Mouse (Mus musculus) heart, embryonic 16.5 days (tissue): ENCODE measurements at regions not wholly inside any gene's neighbourhood (a gene's known extent, or its start where the extent isn't known, plus 50 kb on each side); places are given as distances from the start of the nearest gene placed in this dataset.
"Not testable (repeated sequence)": the region's sequence is repeated elsewhere in the genome, so short reads cannot be mapped to it uniquely, and the experiment has no call there.

Source experiments
- ATAC-seq: fragments of 200-750 bp; cut with Nextera tagmentation; replicated peaks from 2 replicates; pipeline ENCODE4 v1.8.0; 2017; ENCODE audit warnings: moderate number of reproducible peaks; ENCODE audit not compliant: insufficient read depth, low FRiP score; ENCODE audit errors: extremely low read depth
- H3K27ac ChIP-seq: fragments of 300-500 bp; sonication (generic); 2 replicates; pipeline ENCODE4 v1.5.1; 2014; ENCODE audit warnings: mild to moderate bottlenecking, low read length, control low read depth, moderate library complexity
- H3K27me3 ChIP-seq: fragments of 300-500 bp; sonication (generic); 2 replicates; pipeline ENCODE4 v1.6.1; 2014; ENCODE audit warnings: low read length, mixed read lengths; ENCODE audit not compliant: control insufficient read depth, insufficient read depth
- H3K36me3 ChIP-seq: fragments of 300-500 bp; sonication (generic); 2 replicates; pipeline ENCODE4 v1.6.1; 2014; ENCODE audit not compliant: control insufficient read depth, insufficient read depth
- H3K4me1 ChIP-seq: fragments of 300-500 bp; sonication (generic); 2 replicates; pipeline ENCODE4 v1.6.1; 2014; ENCODE audit warnings: low read length, mixed read lengths; ENCODE audit not compliant: control insufficient read depth, insufficient read depth
- H3K4me2 ChIP-seq: fragments of 300-500 bp; sonication (generic); 2 replicates; pipeline ENCODE4 v1.6.1; 2014; ENCODE audit warnings: low read depth, mild to moderate bottlenecking, control low read depth, low read length
- H3K4me3 ChIP-seq: fragments of 300-500 bp; sonication (generic); 2 replicates; pipeline ENCODE4 v1.5.1; 2014; ENCODE audit warnings: mild to moderate bottlenecking, control low read depth, low read length
- H3K9ac ChIP-seq: fragments of 300-500 bp; sonication (generic); 2 replicates; pipeline ENCODE4 v1.6.1; 2014; ENCODE audit warnings: low read length, control low read depth
- H3K9me3 ChIP-seq: fragments of 300-500 bp; sonication (generic); replicated peaks from 2 replicates; pipeline ENCODE4 v1.6.1; 2016; ENCODE audit warnings: low read length; ENCODE audit not compliant: control insufficient read depth
- WGBS: fragments of 180-500 bp; shearing (Covaris S2); extraction: QIAGEN DNeasy Blood & Tissue Kit; methylation state at CpG from one replicate; pipeline ENCODE4 v1.1.7; 2014; 5-methylcytosine and 5-hydroxymethylcytosine counted together

DNA sequence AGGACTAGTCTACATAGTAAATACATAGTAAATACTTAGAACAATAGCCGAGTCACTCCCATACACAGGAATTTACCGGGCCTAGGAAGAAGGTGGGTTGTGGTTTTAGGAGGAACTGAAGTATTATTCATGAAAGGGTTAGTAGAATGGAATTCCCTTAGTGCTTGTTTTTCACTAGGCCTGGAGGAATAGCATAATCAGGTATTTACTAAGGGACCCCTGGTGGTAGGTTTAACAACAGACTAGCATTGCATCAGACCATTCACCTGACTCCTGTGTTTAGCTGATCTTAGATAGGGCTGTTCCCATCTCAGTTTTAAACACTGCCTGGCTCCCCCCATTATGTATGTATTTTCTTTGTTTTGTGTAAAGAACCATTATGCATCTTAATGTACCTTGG is 339.0 kb downstream of the Dync2h1 start:
- H3K9ac ChIP-seq, H3K4me3 ChIP-seq, H3K9me3 ChIP-seq, H3K4me1 ChIP-seq, H3K27me3 ChIP-seq, H3K27ac ChIP-seq, H3K36me3 ChIP-seq, ATAC-seq, H3K4me2 ChIP-seq: not testable (repeated sequence)
- WGBS: 81% methylated on average over 2 of the region's 2 CpGs

DNA sequence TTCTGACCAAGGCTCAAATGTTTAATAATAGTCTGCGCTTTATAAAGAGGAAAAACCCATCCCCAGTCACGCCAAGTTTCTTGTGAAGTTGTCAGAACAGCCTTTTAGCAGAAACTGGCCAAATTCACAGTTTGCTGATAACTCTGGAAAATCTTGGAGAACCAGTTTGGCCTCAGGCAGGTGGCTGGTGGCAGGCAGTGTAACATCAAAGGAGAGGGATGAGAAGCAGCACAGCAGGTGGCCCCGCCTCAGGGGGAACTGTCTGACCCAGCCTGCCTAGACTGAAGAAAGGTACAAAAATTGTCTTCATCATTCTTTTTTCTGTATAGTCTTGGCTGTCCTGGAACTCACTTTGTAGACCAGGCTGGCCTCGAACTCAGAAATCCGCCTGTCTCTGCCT is 349.3 kb downstream of the Dync2h1 start:
- WGBS: 73% methylated on average over 5 of the region's 5 CpGs
- not testable (repeated sequence) for H3K9ac ChIP-seq, H3K27me3 ChIP-seq, H3K4me3 ChIP-seq, H3K27ac ChIP-seq, H3K4me2 ChIP-seq, H3K4me1 ChIP-seq, H3K9me3 ChIP-seq, H3K36me3 ChIP-seq, ATAC-seq

DNA sequence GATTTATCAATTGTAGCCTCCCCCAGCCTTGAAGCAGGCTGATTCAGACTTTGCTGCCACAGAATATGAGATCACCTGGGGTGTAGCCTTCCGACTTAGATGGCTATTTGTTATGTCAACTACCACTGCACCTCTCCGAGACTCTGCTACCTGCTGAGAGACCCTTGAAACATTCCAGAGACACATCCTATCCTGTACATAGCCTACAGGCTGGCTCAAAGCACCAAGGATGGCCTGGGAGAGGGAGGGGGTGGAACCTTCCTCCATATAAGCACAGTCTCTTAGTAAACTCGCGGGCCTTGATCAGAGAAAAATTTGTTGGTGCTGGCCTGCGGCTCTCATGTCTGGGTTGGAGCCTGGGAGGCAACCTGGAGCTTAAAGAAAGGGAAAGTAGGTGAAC is 349.8 kb downstream of the Dync2h1 start:
- 62% methylated on average over 5 of the region's 5 CpGs for WGBS
- no peak for ATAC-seq
- no peak overlapping the region for H3K4me3 ChIP-seq
- H3K27ac ChIP-seq: no peak overlapping the region
- H3K4me2 ChIP-seq: no peak overlapping the region
- H3K9me3 ChIP-seq: no peaks in the 10 kb centered on the region
- no peaks in the 10 kb centered on the region for H3K4me1 ChIP-seq
- no peaks in the 10 kb centered on the region for H3K36me3 ChIP-seq
- H3K27me3 ChIP-seq: no peaks in the 10 kb centered on the region
- H3K9ac ChIP-seq: no peak overlapping the region

DNA sequence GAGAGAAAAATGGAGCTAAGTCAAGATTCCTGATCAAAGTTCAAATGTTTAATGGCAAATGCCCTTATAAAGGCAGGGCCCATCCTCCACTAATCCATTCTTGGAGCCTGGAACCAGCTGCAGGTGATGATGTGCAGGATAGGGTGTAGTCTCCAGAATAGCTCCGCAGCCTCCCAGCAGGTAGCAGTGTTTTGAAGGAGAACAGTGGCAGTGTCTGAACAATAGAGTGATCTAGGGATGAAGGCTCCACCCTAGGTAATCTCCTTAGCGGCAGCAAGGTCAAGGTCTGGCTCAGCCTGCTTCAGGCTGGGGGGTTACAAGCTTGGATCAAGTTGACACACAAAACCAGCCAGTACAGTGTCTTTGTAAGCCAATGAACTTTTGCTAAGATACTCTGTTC is 351.4 kb downstream of the Dync2h1 start:
- H3K9me3 ChIP-seq: no peaks in the 10 kb centered on the region
- no peaks in the 10 kb centered on the region for H3K36me3 ChIP-seq
- ATAC-seq: no peak
- H3K4me1 ChIP-seq: no peaks in the 10 kb centered on the region
- no peak overlapping the region for H3K9ac ChIP-seq
- no peak overlapping the region for H3K27ac ChIP-seq
- no peak overlapping the region for H3K4me3 ChIP-seq
- WGBS: 67% methylated on average over 2 of the region's 2 CpGs
- H3K4me2 ChIP-seq: no peak overlapping the region
- no peaks in the 10 kb centered on the region for H3K27me3 ChIP-seq

DNA sequence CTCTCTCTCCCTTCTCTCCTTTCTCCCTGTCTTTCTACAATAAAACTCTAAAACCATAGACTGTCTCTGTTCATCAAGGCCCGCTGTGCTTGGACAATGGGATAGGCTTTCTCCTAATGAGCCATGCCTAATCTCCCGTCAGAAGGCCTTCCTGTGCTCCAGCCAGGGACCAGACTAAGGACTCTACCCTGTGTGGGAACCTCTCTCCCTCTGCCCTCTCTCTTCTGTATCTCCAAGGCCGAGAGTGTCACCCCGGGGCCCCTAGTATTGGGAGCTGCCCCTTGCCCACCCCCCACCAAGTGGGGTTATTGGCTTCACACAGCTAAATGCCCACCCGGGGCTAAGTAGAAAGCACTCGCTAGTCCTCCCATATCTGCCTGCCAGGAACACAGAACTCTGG is 352.6 kb downstream of the Dync2h1 start:
- not testable (repeated sequence) for ATAC-seq, H3K27ac ChIP-seq

DNA sequence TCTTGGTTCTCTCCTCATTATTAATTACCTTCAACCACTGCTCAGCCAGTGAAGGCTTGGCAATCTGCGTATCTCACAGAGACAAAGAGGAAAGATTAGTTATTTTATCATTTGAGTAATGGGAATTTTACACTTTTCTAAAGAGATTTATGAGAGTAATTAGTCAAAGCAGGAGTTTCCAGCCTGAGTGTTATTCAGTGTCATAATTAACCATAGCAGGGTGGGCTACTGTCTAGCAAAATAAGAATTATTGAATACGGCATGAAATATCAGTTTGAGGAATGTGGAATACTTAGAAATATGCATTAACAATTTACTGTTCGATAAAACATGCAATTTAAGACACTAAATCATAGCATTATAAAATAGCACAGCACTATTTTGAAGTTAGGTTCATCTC is 357.7 kb downstream of the Dync2h1 start:
- ATAC-seq: no peak
- WGBS: 80% methylated on average over 3 of the region's 3 CpGs
- no peaks in the 10 kb centered on the region for H3K36me3 ChIP-seq

More for the DNA sequence above, 352.6 kb downstream of the Dync2h1 start:
- 69% methylated on average over 6 of the region's 6 CpGs for WGBS
- not testable (repeated sequence) for H3K9me3 ChIP-seq, H3K4me1 ChIP-seq, H3K27me3 ChIP-seq, H3K4me3 ChIP-seq, H3K36me3 ChIP-seq, H3K4me2 ChIP-seq, H3K9ac ChIP-seq

DNA sequence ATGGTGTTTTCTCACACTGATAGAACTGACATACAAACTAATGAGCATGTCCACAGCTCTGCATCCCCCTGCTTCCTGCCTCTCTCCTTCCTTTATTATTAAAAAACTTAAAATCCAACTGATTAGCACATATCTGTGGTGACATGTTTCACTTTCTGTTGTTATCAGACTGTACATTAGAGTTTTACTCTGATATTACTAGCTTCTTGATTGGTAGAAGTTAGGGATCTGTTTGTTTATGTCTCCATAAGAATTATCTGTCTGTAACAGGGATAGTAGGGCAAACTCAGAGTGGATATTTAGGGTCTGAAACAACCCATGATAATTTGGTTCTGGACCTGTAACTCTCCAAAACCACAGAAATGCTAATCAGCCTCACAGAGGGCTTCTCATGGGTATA is 358.6 kb downstream of the Dync2h1 start:
- Histone ChIP-seq H3K9me3 (no peaks in the 10 kb centered on the region), H3K27me3 (no peaks in the 10 kb centered on the region), H3K4me1 (no peaks in the 10 kb centered on the region), H3K4me2 (no peak overlapping the region), H3K36me3 (no peaks in the 10 kb centered on the region), H3K9ac (no peak overlapping the region), H3K4me3 (no peak overlapping the region), H3K27ac (no peak overlapping the region)
- no peak for ATAC-seq

More for the DNA sequence above, 357.7 kb downstream of the Dync2h1 start:
- Histone ChIP-seq H3K9me3 (no peaks in the 10 kb centered on the region), H3K4me2 (no peak overlapping the region), H3K4me1 (no peaks in the 10 kb centered on the region), H3K27me3 (no peaks in the 10 kb centered on the region), H3K27ac (no peak overlapping the region), H3K4me3 (no peak overlapping the region), H3K9ac (no peak overlapping the region)

DNA sequence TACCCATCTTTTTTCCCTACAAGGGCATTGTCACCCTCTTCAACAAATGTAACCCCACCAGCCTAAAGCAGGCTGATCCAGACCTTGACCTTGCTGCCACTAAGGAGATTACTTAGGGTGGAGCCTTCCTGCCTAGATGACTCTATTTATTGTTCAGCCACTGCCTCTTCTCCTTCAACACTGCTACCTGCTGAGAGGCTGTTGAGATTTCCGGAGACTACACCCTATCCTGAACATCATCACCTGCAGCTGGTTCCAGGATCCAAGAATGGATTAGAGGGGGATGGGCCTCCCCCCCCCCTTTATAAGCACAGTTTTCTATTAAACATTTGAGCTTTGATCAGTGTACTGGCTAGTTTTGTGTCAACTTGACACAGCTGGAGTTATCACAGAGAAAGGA is 360.3 kb downstream of the Dync2h1 start:
- not testable (repeated sequence) for H3K4me1 ChIP-seq, H3K4me3 ChIP-seq, H3K9me3 ChIP-seq, H3K36me3 ChIP-seq, H3K4me2 ChIP-seq, H3K9ac ChIP-seq, H3K27ac ChIP-seq, H3K27me3 ChIP-seq, ATAC-seq
- WGBS: 60% methylated on average over 1 of the region's 1 CpGs

DNA sequence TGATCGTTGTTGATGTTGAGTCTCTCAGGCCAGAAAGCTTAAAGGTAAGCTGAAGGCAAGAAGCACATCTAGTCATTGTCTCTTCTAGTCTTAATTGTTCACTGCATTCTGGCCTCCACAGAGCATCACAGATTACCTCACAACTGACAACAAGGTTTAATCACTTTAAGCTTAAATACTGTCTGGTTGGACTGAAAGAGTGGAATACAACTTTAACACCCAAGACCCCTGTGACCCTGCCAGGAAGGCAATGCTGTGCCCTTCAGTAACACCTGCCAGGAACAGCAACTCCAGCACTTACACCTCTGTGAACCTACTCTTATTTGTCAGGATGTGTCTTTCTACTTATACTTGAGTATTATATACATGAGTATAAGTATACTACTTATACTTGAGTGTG is 360.7 kb downstream of the Dync2h1 start:
- no peak overlapping the region for H3K9ac ChIP-seq
- 78% methylated on average over 1 of the region's 1 CpGs for WGBS
- no peak overlapping the region for H3K27ac ChIP-seq
- no peaks in the 10 kb centered on the region for H3K27me3 ChIP-seq
- no peaks in the 10 kb centered on the region for H3K9me3 ChIP-seq
- no peak overlapping the region for H3K4me3 ChIP-seq
- no peak for ATAC-seq
- H3K4me1 ChIP-seq: no peaks in the 10 kb centered on the region
- H3K4me2 ChIP-seq: no peak overlapping the region
- H3K36me3 ChIP-seq: no peaks in the 10 kb centered on the region

DNA sequence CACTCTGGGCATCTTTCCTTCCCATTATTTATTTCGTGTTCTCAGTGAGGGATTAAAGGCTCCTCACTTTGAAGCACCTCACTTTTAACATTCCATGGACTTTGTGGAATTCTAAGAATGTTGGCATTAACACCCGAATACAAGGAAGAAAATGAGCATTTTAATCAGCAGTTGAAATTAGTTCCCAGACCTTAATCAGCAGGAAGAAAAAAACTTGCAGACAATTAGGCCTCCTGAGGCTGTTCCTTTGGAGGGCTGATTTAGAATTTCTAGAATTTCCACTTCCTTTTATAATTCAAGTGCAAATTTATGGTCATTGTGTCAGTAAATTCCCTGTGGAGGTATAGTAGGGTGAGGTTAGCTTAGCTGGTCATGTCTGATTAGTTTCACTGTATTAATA is 407.6 kb downstream of the Dync2h1 start:
- Histone ChIP-seq H3K9me3 (no peaks in the 10 kb centered on the region; the same call in 1 of the 2 replicates), H3K36me3 (no peaks in the 10 kb centered on the region), H3K4me1 (no peaks in the 10 kb centered on the region), H3K27ac (no peak overlapping the region), H3K9ac (no peak overlapping the region), H3K27me3 (no peaks in the 10 kb centered on the region), H3K4me3 (no peak overlapping the region), H3K4me2 (no peak overlapping the region)
- WGBS: 49% methylated on average over 2 of the region's 2 CpGs
- ATAC-seq: no peak
